Mouse (Mus musculus): ENCODE data around the gene Usp16. TPM values are rescaled to one million over a fixed set of nuclear protein-coding genes. Genes with fewer than 3 reads are reported as not detected.
"Not testable (repeated sequence)": the region's sequence is repeated elsewhere in the genome, so short reads cannot be mapped to it uniquely, and the experiment has no call there.

Usp16 gene
- total RNA-seq, 2 experiments from 2014 or later = 53.3 to 56.1 TPM

DNA sequence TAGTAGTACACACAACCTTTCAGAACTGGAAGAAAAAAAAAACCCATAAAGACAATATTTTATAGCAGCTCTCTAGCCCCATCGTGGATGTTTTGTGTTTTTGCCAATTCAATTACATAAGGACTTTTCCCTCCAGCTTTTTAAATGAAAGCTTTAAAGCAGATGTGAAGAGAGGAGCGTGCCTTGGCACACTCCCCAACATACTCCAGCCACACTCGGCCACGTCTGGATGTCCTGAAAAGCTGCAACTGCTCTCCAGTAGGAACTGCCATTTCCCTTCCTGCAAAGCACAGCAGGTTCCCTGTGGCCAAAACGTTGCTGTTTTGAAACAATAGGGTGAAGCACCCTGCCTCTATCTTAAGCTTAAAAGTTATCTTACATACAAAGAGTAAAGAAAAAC is 12.2 kb upstream of the Usp16 start:
- intact Hi-C loops (cut with DNase I) = no loop called here
- no peak overlapping the region for H3K4me3 ChIP-seq
- no peak for DNase-seq
- no peak overlapping the region for H3K27ac ChIP-seq
- TF ChIP-seq CTCF (IDR thresholded peaks at IDR 0.05) = no peak

DNA sequence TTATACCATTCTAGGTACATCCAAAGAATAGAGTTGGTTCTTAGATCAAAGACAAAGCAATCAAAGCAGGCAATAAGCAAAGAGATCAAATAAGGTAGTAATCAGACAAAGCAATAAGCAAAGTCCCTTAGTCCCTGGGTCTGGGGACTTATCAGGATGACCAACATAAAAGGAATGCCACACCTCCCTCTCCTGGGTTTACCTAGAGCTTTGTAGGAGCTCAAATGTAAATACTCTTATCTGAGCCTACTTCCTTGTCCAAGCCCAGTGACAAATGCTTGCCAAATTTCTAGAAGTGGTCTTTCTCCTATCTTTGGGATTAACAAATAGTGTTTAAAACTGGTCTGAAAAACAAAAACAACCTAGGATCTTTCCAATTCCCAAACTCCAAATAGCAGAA is 11.3 kb upstream of the Usp16 start:
- Histone ChIP-seq H3K27ac (no peak overlapping the region), H3K4me3 (no peak overlapping the region)
- intact Hi-C loops (cut with DNase I) = no loop called here
- no peak for DNase-seq
- no peak for TF ChIP-seq CTCF (IDR thresholded peaks at IDR 0.05)

DNA sequence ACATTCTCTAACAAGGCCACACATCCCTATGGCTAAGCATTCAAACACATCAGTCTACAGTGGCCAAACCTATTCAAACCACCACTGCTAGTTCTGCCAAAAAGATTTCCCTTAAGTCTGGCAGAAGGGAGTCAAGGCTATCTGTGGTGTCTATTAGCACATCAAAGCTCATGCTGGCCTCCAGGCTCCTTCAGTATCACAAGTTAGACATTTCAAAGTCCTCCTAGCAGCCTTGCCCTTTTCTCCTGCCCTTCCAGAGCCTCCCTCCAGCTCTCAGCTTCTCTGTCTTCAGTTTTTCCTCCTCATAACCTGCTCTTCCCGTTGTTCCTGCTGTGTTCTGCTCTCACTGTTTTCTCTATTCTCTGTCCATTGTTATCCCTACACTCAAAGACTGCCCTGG is 10.4 kb upstream of the Usp16 start:
- intact Hi-C loops (cut with DNase I) = no loop called here
- no peak for DNase-seq
- Histone ChIP-seq H3K4me3 (no peak overlapping the region), H3K27ac (no peak overlapping the region)
- no peak for TF ChIP-seq CTCF (IDR thresholded peaks at IDR 0.05)

DNA sequence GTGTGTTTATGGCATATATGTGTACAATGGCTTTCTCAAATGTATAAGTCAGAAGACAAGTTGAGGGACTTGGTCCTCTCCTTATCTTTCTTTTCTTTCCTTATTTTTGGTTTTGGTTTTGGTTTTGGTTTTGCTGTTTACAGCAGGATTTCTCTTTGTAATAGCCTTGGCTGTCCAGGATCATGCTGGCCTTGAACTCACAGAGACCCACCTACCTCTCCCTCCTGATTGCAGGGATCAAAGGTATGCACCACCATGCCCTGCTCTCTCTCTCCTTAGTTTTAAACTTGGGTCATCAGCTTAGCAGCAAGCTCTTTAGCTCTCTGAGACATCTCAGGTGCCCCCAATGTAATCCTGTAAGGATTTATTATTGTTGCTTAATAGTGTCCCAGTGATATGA is 9.4 kb upstream of the Usp16 start:
- TF ChIP-seq CTCF (IDR thresholded peaks at IDR 0.05) = no peak
- H3K27ac ChIP-seq = no peak overlapping the region
- H3K4me3 ChIP-seq = no peak overlapping the region
- intact Hi-C loops (cut with DNase I) = no loop called here
- no peak for DNase-seq

DNA sequence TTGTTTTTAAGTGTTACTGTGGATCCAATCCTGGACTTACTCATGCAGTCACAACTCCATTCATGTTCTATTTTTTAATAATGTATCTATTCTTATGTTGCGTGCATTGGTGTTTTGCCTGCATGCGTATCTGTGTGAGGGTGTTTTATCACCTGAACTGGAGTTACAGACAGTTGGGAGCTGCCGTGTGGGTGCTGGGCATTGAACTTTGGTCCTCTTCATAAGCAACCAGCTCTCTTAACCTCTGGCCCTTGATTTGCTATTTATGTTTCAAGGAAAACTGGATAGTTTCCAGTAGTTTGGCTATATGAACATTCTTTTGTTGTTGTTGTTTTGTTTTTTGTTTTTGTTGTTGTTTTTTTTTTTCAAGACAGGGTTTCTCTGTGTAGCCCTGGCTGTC is 9.0 kb upstream of the Usp16 start:
- no peak overlapping the region for H3K27ac ChIP-seq
- no peak for DNase-seq
- intact Hi-C loops (cut with DNase I) = no loop called here
- H3K4me3 ChIP-seq = no peak overlapping the region
- no peak for TF ChIP-seq CTCF (IDR thresholded peaks at IDR 0.05)

DNA sequence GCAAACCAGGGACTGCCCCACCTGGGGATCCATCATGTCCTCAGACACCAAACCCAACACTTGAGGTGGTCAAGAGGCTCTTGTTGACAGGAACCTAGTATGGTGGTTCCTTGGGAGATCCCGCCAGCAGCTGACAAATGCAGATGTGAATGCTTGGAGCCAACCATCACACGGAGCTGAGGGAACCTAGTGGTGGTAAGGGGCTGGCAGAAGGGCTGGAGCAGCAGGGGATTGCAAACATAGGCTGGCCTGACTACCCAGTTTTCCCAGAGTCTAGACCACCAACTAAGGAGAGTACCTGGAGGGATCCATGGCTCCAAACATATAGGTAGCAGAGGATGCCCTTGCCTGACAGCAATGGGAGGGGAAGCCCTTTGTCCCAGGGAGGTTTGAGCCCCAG is 1.3 kb upstream of the Usp16 start:
- no peak for TF ChIP-seq CTCF (IDR thresholded peaks at IDR 0.05)
- intact Hi-C loops (cut with DNase I) = no loop called here
- DNase-seq = no peak
- no peak overlapping the region for H3K27ac ChIP-seq
- H3K4me3 ChIP-seq = no peak overlapping the region

DNA sequence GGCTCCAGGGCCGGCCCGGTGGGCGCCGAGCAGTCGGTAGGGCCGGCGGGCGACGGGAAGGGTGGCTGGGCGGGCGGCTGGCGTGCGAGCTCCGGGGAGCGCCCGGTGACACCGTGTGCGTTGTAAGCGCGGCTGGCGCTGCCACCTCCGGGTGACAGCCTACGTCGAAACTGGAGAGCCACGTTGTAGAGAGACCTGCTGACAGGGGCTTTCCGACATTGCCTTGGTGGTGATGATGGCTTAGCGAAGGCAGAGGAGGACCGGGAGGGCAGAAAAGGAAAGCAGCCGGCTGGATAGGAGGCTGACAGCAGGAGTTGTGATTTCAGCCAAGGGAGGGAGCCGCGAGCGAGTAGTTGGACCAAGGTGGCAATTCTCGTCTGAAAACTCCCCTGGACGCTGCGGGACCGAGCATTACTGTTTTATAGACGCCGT is 693 bp downstream of the Usp16 start:
- peak overlapping the region; percentile 96 for H3K27ac ChIP-seq
- peak overlapping the region; percentile 92 for H3K4me3 ChIP-seq
- no peak for TF ChIP-seq CTCF (IDR thresholded peaks at IDR 0.05)
- no peak for DNase-seq
- intact Hi-C loops (cut with DNase I) = no loop called here

DNA sequence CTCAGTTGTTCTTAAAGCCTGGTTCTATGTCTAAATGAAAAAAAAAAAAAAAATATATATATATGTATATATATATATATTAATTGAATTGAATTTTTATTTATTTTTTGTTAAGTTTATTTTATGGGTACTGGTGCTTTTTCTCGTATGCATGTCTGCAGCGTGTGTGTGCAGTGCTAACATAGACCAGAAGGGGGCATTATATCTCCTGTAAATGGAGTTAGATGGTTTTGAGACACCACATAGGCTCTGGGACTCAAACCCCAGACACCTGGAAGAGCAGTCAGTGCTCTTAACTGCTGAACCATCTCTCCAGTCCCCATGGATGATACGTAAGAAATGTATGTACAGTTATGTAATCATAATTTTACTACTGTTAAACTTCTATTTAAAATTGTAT is 4.2 kb downstream of the Usp16 start:
- TF ChIP-seq CTCF (IDR thresholded peaks at IDR 0.05) = peak; percentile 23
- no peak overlapping the region for H3K4me3 ChIP-seq
- H3K27ac ChIP-seq = no peak overlapping the region
- intact Hi-C loops (cut with DNase I) = no loop called here
- DNase-seq = no peak

DNA sequence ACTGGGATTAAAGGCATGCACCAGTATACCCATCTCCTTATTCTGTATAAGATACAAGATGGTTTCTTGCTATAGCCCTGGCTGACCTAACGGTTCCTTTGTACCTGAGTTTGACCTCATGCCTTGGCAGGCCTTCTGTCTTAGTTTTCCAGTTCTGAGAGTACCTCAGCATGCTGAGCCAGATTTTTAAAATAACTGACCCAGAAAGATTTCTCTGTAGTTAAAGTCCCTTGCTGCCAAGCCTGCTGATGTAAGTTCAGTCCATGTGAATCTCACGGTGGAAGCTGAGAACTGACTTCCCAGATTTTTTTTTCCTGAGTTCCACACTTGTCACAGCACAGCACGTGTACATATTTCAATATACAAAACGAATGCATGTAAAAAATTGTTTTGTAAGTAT is 16.1 kb downstream of the Usp16 start:
- TF ChIP-seq CTCF (IDR thresholded peaks at IDR 0.05) = no peak

DNA sequence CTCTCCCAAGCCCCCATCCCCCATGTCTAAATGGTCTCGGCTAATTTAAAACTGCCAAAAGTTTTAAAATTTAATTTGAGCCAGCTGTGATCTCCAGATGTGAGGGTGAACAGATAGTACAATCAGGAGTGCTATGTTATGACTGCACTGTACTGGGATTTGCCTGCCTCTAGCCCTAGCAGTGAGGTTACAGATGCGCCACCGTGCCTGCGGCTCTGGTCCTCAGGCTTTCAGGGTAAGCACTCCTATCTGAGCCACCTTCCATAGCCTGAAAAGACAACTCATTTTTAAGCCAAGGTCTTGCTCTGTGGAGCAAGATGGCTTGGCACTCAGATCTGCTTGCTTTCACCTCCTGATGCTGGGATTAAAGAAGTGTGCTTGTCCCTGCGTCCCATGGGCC is 29.9 kb downstream of the Usp16 start:
- no peak overlapping the region for H3K27ac ChIP-seq
- DNase-seq = no peak
- H3K4me3 ChIP-seq = no peak overlapping the region
- TF ChIP-seq CTCF (IDR thresholded peaks at IDR 0.05) = no peak
- intact Hi-C loops (cut with DNase I) = no loop called here

More for the DNA sequence above, 16.1 kb downstream of the Usp16 start:
- Histone ChIP-seq H3K27ac (peak overlapping the region; percentile 59), H3K4me3 (no peak overlapping the region)
- intact Hi-C loops (cut with DNase I) = no loop called here
- peak; percentile 32 for DNase-seq

DNA sequence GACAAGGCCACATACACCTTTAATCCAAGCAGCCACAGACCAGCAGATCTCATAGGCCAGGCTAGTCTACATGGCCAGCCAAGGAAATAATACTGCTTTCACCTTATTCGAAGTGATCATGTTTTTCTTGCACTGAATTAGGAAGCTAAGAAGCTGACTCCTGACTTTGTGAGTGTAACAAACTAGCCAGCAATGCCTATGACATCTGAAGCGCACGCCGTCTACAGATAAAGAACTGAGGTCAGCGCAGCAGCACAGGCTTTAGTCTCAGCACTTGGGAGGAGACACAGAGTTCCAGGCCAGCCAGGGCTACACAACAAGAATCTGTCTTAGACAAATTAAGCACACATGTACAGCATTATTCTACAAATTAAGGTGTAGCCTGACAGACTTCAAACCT is 32.2 kb downstream of the Usp16 start:
- TF ChIP-seq CTCF (IDR thresholded peaks at IDR 0.05) = no peak
- intact Hi-C loops (cut with DNase I) = no loop called here
- H3K27ac ChIP-seq = no peak overlapping the region
- DNase-seq = no peak
- H3K4me3 ChIP-seq = no peak overlapping the region

DNA sequence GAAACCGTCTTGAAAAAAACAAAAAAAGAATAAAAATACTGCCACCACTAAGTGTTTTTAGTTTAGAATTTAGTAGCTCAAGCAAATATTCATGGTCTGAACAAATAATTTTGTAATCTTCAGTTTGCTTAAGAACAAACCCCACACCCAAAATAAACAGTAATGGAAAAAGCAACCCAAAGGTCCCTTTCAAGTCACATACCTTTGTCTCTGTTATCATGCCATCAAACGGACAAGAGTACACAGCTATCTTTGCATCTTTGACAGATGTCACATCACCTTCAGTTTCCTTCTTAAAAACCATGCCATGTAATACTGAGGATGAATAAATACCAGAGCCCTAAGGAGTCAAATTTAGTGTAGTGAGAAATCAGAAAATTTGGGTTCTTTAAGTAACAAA is 34.1 kb downstream of the Usp16 start:
- DNase-seq = no peak
- TF ChIP-seq CTCF (IDR thresholded peaks at IDR 0.05) = no peak
- intact Hi-C loops (cut with DNase I) = no loop called here
- Histone ChIP-seq H3K27ac (no peak overlapping the region), H3K4me3 (no peak overlapping the region)

DNA sequence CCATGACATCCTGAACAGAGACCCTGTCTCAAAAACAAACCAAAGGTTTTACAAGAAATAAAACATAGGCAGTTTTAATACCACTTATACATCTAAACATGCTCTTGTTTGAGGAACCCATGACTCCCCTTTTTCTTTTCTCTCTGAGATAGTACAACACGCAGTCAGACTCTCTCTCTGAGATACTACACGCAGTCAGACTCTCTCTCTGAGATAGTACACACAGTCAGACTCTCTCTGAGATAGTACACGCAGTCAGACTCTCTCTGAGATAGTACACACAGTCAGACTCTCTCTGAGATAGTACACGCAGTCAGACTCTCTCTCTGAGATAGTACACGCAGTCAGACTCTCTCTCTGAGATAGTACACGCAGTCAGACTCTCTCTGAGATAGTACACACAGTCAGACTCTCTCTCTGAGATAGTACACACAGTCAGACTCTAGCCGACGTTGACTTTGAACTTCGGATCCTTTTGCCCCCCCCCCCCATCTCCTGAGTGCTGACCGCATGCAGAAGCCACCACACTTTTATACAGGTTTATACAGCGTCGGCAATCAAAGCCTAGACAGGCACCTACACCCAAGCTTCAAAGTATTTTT is 37.8 kb downstream of the Usp16 start:
- H3K27ac ChIP-seq; H3K4me3 ChIP-seq; DNase-seq; intact Hi-C loops (cut with DNase I): not testable (repeated sequence)

DNA sequence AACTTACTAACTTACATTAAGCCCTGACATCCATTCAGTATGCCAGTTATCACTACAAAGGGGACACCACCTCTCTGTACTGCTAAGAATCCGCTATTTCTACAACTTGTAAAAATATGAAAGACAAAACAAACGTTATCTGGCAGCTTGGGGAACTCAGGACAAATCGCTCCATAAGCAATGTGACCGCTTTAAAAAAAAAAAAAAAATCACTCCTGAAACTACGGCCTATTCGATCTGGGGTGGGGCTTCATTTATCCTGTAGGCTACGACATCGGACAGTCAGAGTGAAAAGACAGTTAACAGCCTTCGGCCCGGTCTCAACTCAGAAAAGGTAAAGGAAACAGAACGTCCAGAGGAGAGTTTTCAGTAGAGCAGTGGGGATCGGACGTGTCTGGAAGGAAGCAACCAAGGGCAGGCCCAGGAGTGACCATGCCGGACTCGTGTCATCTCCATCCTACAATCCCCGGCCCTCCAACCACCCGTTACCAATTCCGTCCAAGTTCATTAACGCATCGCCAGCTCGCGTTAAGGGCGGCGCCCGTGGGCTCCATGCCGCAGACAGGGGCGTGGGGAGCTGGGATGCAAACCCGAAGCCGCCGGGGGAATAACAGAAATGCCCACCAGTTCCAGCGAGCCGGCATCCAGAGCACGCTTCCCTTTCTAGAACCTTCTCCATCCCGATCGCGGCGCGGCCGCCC is 40.6 kb downstream of the Usp16 start:
- peak overlapping the region; percentile 94 for H3K27ac ChIP-seq
- intact Hi-C loops (cut with DNase I) = no loop called here
- H3K4me3 ChIP-seq = peak overlapping the region; percentile 98
- TF ChIP-seq CTCF (IDR thresholded peaks at IDR 0.05) = no peak
- DNase-seq = no peak

All from gastrocnemius, adult 2 months (tissue).